Mouse (Mus musculus) adrenal gland, postnatal 14 days (tissue): ENCODE measurements around the gene Tmem98. TPM values are rescaled to one million over a fixed set of nuclear protein-coding genes. Genes with fewer than 3 reads are reported as not detected.

Experiments
- DNase-seq: peaks from one replicate; pipeline ENCODE4 v3.0.0; 2021; ENCODE audit warnings: mixed read lengths
- total RNA-seq: library from RNA; stranded (reverse); gene quantifications from 2 replicates; pipeline ENCODE4 v1.2.3, GENCODE M21; 2021

The Tmem98 gene
- total RNA-seq, 1 experiment from 2014 or later, result 34.5 TPM

GRCm38 (mm10) chr11:80791677-80792432 lies 18.1 kb upstream of the Tmem98 start:
- no peak for DNase-seq

GRCm38 (mm10) chr11:80793386-80793785 lies 16.6 kb upstream of the Tmem98 start:
- no peak for DNase-seq

GRCm38 (mm10) chr11:80794290-80794689 lies 15.7 kb upstream of the Tmem98 start:
- DNase-seq, result no peak

- peak; percentile 49 for DNase-seq
Observed at GRCm38 (mm10) chr11:80795431-80795830, 14.5 kb upstream of the Tmem98 start.

- no peak for DNase-seq
Observed at GRCm38 (mm10) chr11:80799979-80800378, 10.0 kb upstream of the Tmem98 start.

- peak; percentile 34 for DNase-seq
Observed at GRCm38 (mm10) chr11:80802706-80803105, 7.3 kb upstream of the Tmem98 start.

GRCm38 (mm10) chr11:80808551-80809070 lies 1.4 kb upstream of the Tmem98 start:
- DNase-seq, result peak; percentile 66

- no peak for DNase-seq
Observed at GRCm38 (mm10) chr11:80809666-80809992, 346 bp upstream of the Tmem98 start.

GRCm38 (mm10) chr11:80811156-80811555 lies 1.2 kb downstream of the Tmem98 start:
- DNase-seq, result no peak

- no peak for DNase-seq
Observed at GRCm38 (mm10) chr11:80815354-80815753, 5.4 kb downstream of the Tmem98 start.

- DNase-seq, result peak; percentile 82
Observed at GRCm38 (mm10) chr11:80818060-80818697, 8.2 kb downstream of the Tmem98 start.

- DNase-seq, result no peak
Observed at GRCm38 (mm10) chr11:80820085-80820484, 10.1 kb downstream of the Tmem98 start.

- peak; percentile 55 for DNase-seq
Observed at GRCm38 (mm10) chr11:80821296-80821695, 11.3 kb downstream of the Tmem98 start.

- DNase-seq, result no peak
Observed at GRCm38 (mm10) chr11:80821794-80822193, 11.8 kb downstream of the Tmem98 start.

- DNase-seq, result no peak
Observed at GRCm38 (mm10) chr11:80835395-80835794, 25.4 kb downstream of the Tmem98 start.

GRCm38 (mm10) chr11:80835841-80836240 lies 25.9 kb downstream of the Tmem98 start:
- DNase-seq, result no peak

GRCm38 (mm10) chr11:80838724-80839123 lies 28.7 kb downstream of the Tmem98 start:
- no peak for DNase-seq

- DNase-seq, result no peak
Observed at GRCm38 (mm10) chr11:80843435-80843834, 33.5 kb downstream of the Tmem98 start.

- DNase-seq, result no peak
Observed at GRCm38 (mm10) chr11:80845486-80845885, 35.5 kb downstream of the Tmem98 start.

- no peak for DNase-seq
Observed at GRCm38 (mm10) chr11:80846115-80846514, 36.1 kb downstream of the Tmem98 start.

GRCm38 (mm10) chr11:80848131-80848530 lies 38.2 kb downstream of the Tmem98 start:
- no peak for DNase-seq

- DNase-seq, result peak; percentile 35
Observed at GRCm38 (mm10) chr11:80851859-80852258, 41.9 kb downstream of the Tmem98 start.

- DNase-seq, result peak; percentile 22
Observed at GRCm38 (mm10) chr11:80853014-80853413, 43.0 kb downstream of the Tmem98 start.

GRCm38 (mm10) chr11:80854430-80854829 lies 44.5 kb downstream of the Tmem98 start:
- DNase-seq, result no peak
